Mouse (Mus musculus) limb, embryonic 14.5 days (tissue): ENCODE measurements at regions not wholly inside any gene's neighbourhood (a gene's known extent, or its start where the extent isn't known, plus 50 kb on each side); places are given as distances from the start of the nearest gene placed in this dataset.
"Not testable (repeated sequence)": the region's sequence is repeated elsewhere in the genome, so short reads cannot be mapped to it uniquely, and the experiment has no call there.

Experiments
- ATAC-seq: fragments of 200-750 bp; cut with Nextera tagmentation; 2 replicates; pipeline ENCODE4 v1.8.0; 2017; ENCODE audit warnings: low read depth, moderate number of reproducible peaks, moderate TSS enrichment; ENCODE audit not compliant: low FRiP score
- DNase-seq: peaks from one replicate; pipeline ENCODE4 v3.0.0-alpha.2; 2015; ENCODE audit warnings: low spot score
- H3K27ac ChIP-seq: fragments of 300-500 bp; sonication (generic); replicated peaks from 2 replicates; pipeline ENCODE4 v1.5.1; 2014; ENCODE audit warnings: low read depth, mild to moderate bottlenecking, low read length, moderate library complexity, mixed read lengths
- H3K27me3 ChIP-seq: fragments of 300-500 bp; sonication (generic); 2 replicates; pipeline ENCODE4 v1.6.1; 2014; ENCODE audit warnings: low read length, mixed read lengths; ENCODE audit not compliant: control insufficient read depth, insufficient read depth
- H3K36me3 ChIP-seq: fragments of 300-500 bp; sonication (generic); 2 replicates; pipeline ENCODE4 v1.6.1; 2014; ENCODE audit warnings: mild to moderate bottlenecking, low read length, moderate library complexity, mixed read lengths; ENCODE audit not compliant: control insufficient read depth, insufficient read depth
- H3K4me1 ChIP-seq: fragments of 300-500 bp; sonication (generic); 2 replicates; pipeline ENCODE4 v1.6.1; 2014; ENCODE audit warnings: antibody characterized with exemption, low read length, mixed read lengths; ENCODE audit not compliant: control insufficient read depth, insufficient read depth
- H3K4me2 ChIP-seq: fragments of 300-500 bp; sonication (generic); replicated peaks from 2 replicates; pipeline ENCODE4 v1.6.1; 2014; ENCODE audit warnings: low read depth, mild to moderate bottlenecking, low read length, moderate library complexity; ENCODE audit not compliant: severe bottlenecking
- H3K4me3 ChIP-seq: fragments of 300-500 bp; sonication (generic); replicated peaks from 2 replicates; pipeline ENCODE4 v1.5.1; 2014; ENCODE audit warnings: low read length
- H3K9ac ChIP-seq: fragments of 300-500 bp; sonication (generic); 2 replicates; pipeline ENCODE4 v1.6.1; 2014; ENCODE audit warnings: mild to moderate bottlenecking, low read depth, low read length, moderate library complexity; ENCODE audit not compliant: severe bottlenecking
- H3K9me3 ChIP-seq: fragments of 300-500 bp; sonication (generic); 2 replicates; pipeline ENCODE4 v1.6.1; 2016; ENCODE audit warnings: low read length; ENCODE audit not compliant: control insufficient read depth
- POLR2A ChIP-seq: fragments of 200-500 bp; IDR thresholded peaks from 2 replicates; pipeline ENCODE4 v1.8.0; 2012; ENCODE audit warnings: inconsistent platforms, mild to moderate bottlenecking, moderate library complexity, borderline replicate concordance; ENCODE audit not compliant: insufficient read depth, insufficient read length; ENCODE audit errors: extremely low read depth
- WGBS: fragments of 180-500 bp; shearing (Covaris S2); extraction: QIAGEN DNeasy Blood & Tissue Kit; methylation state at CpG from one replicate; pipeline ENCODE4 v1.1.7; 2014; 5-methylcytosine and 5-hydroxymethylcytosine counted together

DNA sequence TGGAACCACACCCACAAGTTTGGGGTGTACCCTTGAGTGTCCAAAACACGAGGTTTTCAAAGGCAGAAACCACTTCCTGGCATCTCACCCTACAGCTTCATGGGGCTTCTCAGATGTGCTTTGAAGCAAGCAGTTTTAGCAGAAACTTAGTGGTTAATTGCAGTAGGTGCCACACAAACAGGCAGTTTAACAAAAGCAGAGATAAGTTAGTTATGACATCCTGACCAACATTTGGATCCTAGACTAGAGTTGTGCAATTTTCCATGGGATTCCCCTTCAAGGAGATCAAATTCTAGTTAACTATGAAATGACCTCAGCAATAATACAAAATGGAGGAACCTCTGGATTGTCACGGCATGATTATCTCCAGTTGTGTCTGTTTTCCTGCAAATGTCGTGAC, 207.2 kb upstream of the Atp10a start:
- Histone ChIP-seq H3K4me2 (no peak overlapping the region), H3K36me3 (no peaks in the 10 kb centered on the region), H3K4me1 (no peaks in the 10 kb centered on the region), H3K27ac (no peak overlapping the region), H3K4me3 (no peak overlapping the region), H3K27me3 (no peaks in the 10 kb centered on the region), H3K9me3 (no peaks in the 10 kb centered on the region), H3K9ac (no peak overlapping the region)
- no peak for TF ChIP-seq POLR2A
- ATAC-seq (no peak), DNase-seq (no peak)
- WGBS, result 65% methylated on average over 3 of the region's 3 CpGs

DNA sequence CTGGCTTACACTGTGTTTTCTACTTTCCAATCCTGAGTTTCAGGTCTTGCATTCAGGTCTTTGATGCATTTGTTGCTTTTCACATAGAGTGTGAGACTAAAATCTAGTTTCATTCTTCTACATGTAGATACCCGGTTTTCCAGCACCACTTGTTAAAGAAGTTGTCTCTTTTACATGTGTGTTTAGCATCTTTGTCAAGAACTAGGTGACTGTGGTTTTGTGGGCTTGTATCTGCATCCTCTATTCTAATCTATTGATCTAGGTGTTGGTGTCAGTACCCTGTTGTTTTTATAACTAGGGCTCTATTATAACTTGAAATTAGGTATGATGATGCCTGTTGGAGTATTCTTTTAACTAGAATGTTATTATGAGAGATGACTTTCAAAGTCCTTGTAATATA, 204.0 kb upstream of the Atp10a start:
- ATAC-seq, result no peak
- H3K27me3 ChIP-seq, result no peaks in the 10 kb centered on the region
- no peaks in the 10 kb centered on the region for H3K4me1 ChIP-seq
- TF ChIP-seq POLR2A, result no peak
- H3K4me2 ChIP-seq, result no peak overlapping the region
- H3K27ac ChIP-seq, result no peak overlapping the region
- H3K9me3 ChIP-seq, result no peaks in the 10 kb centered on the region
- DNase-seq, result no peak
- 63% methylated on average over 1 of the region's 1 CpGs for WGBS
- no peaks in the 10 kb centered on the region for H3K36me3 ChIP-seq
- H3K9ac ChIP-seq, result no peak overlapping the region
- H3K4me3 ChIP-seq, result no peak overlapping the region

DNA sequence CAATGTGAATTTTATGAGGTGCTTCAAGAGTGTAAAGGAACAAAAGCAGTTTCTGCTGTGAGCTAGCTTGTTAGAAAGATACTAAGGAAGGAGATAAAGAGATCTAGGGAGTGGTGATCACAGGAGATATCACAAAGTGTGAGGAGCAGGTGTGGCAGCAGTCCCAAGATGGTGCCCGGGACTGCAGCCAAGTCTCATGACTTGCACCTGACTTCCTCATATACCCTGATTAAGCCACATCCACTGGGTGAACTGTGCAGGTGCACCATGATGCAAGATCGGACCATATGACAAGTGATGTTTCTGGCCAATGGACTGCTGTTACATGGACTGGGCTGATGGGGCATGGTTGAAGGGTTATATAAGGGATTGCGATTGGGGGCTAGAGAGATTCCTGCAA, 197.8 kb upstream of the Atp10a start:
- H3K4me3 ChIP-seq, H3K27me3 ChIP-seq, H3K4me2 ChIP-seq, H3K9me3 ChIP-seq, H3K27ac ChIP-seq, DNase-seq, H3K36me3 ChIP-seq, ATAC-seq, H3K4me1 ChIP-seq, H3K9ac ChIP-seq: not testable (repeated sequence)
- 92% methylated on average over 3 of the region's 3 CpGs for WGBS

- no peak for DNase-seq
These were observed 195.0 kb upstream of the Atp10a start for GRCm38 (mm10) chr7:58460939-58461338.

DNA sequence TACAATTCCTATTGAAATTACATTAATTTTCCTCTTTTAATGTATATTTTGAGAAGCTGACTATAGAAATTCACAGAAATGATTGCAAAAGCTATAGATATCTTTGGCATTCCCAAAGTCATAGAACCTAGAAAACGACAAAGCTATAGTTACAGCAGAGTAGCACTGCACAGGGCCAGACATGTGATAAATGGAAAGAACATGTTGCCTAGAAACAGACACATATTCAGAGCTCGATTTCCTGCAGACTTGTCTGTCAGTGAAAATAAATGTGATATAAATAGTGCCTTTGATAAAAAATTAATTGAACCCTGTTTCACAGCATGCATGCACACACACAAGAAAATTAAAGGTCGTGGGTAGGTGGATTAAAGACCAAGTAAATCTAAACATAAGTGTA, 182.8 kb upstream of the Atp10a start:
- Histone ChIP-seq H3K27me3 (no peaks in the 10 kb centered on the region), H3K9me3 (no peaks in the 10 kb centered on the region), H3K4me3 (no peak overlapping the region), H3K27ac (no peak overlapping the region), H3K4me2 (no peak overlapping the region), H3K9ac (no peak overlapping the region), H3K36me3 (no peaks in the 10 kb centered on the region), H3K4me1 (no peaks in the 10 kb centered on the region)
- TF ChIP-seq POLR2A, result no peak
- ATAC-seq (no peak), DNase-seq (no peak)
- 65% methylated on average over 3 of the region's 3 CpGs for WGBS

More at GRCm38 (mm10) chr7:58460939-58461338, 195.0 kb upstream of the Atp10a start:
- Histone ChIP-seq H3K9ac (no peak overlapping the region), H3K9me3 (no peaks in the 10 kb centered on the region), H3K27me3 (no peaks in the 10 kb centered on the region), H3K36me3 (no peaks in the 10 kb centered on the region), H3K4me3 (no peak overlapping the region), H3K4me1 (no peaks in the 10 kb centered on the region), H3K4me2 (no peak overlapping the region), H3K27ac (no peak overlapping the region)
- ATAC-seq, result no peak
- 86% methylated on average over 2 of the region's 2 CpGs for WGBS
- TF ChIP-seq POLR2A, result no peak

- no peaks in the 10 kb centered on the region for H3K4me1 ChIP-seq
- H3K9ac ChIP-seq, result no peak overlapping the region
- no peak for ATAC-seq
- no peaks in the 10 kb centered on the region for H3K36me3 ChIP-seq
- no peaks in the 10 kb centered on the region for H3K9me3 ChIP-seq
- WGBS, result 73% methylated on average over 2 of the region's 2 CpGs
- no peak overlapping the region for H3K4me3 ChIP-seq
- H3K27me3 ChIP-seq, result no peaks in the 10 kb centered on the region
- no peak for DNase-seq
- TF ChIP-seq POLR2A, result no peak
- H3K27ac ChIP-seq, result no peak overlapping the region
- no peak overlapping the region for H3K4me2 ChIP-seq
These were observed 180.8 kb upstream of the Atp10a start for GRCm38 (mm10) chr7:58475139-58475538.
